Mouse (Mus musculus) ES-Bruce4 (cell line): ENCODE measurements around the gene Grk6.

Source experiments
- CTCF ChIP-seq: IDR thresholded peaks from one replicate; pipeline ENCODE4 v1.8.1; 2011; ENCODE audit warnings: low read depth, low read length
- EP300 ChIP-seq: IDR thresholded peaks from 2 replicates; pipeline ENCODE4 v1.6.1; 2011; ENCODE audit warnings: low read depth, low read length; ENCODE audit not compliant: insufficient read depth
- POLR2A ChIP-seq: IDR thresholded peaks from one replicate; pipeline ENCODE4 v1.8.1; 2011; ENCODE audit warnings: low read length; ENCODE audit not compliant: insufficient read depth

DNA sequence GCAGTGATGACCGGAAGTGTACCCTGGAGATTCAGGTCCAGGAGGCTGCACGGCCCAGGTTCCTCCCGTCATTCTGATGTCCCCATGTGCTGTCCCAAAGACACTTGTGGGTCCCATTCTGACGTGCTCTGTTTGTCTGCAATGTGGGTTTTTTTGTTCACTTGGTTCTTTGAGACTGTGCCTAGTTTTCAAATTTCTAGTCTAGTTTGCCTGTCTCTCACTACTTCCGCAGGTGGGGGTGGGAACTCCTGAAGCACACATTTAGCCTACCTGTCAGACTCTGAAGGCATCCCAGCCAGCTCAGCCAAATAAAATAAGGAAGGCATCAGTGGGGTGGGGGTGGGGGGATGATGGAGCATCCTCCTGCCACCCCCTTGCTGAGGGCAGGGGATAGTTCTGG lies 3.3 kb downstream of the Grk6 start:
- TF ChIP-seq CTCF = no peak
- TF ChIP-seq POLR2A = no peak
- no peak for TF ChIP-seq EP300
